Mouse (Mus musculus) brown adipose tissue, adult 24 weeks (tissue): ENCODE results near the gene Txlng. TPM values are rescaled to one million over a fixed set of nuclear protein-coding genes. Genes with fewer than 3 reads are reported as not detected.
A peak's percentile ranks its signal among the peaks of the same experiment; 100 is the strongest.
"Not testable (repeated sequence)": the region's sequence is repeated elsewhere in the genome, so short reads cannot be mapped to it uniquely, and the experiment has no call there.

Experiments used
- H3K27ac ChIP-seq: fragments of 200-500 bp; replicated peaks from 2 replicates; pipeline ENCODE4 v1.5.1; 2012; ENCODE audit warnings: low read depth, mild to moderate bottlenecking, low read length
- H3K4me1 ChIP-seq: fragments of 200-500 bp; 2 replicates; pipeline ENCODE4 v1.6.1; 2012; ENCODE audit warnings: low read length, mixed read lengths; ENCODE audit not compliant: control insufficient read depth, insufficient read depth, insufficient read length
- H3K4me3 ChIP-seq: fragments of 200-500 bp; 2 replicates; pipeline ENCODE4 v1.5.1; 2012; ENCODE audit warnings: low read depth, mild to moderate bottlenecking, low read length, moderate library complexity; ENCODE audit not compliant: insufficient read depth
- polyA plus RNA-seq: library from polyadenylated mRNA; stranded (reverse); fragments of >200 nt; gene quantifications from 2 replicates; pipeline ENCODE4 v1.2.4, GENCODE M21; 2012; ENCODE audit not compliant: missing spikeins, insufficient read depth, insufficient read length

The Txlng gene
- polyA plus RNA-seq, result 24.7 and 25.5 TPM in 2 replicates

DNA sequence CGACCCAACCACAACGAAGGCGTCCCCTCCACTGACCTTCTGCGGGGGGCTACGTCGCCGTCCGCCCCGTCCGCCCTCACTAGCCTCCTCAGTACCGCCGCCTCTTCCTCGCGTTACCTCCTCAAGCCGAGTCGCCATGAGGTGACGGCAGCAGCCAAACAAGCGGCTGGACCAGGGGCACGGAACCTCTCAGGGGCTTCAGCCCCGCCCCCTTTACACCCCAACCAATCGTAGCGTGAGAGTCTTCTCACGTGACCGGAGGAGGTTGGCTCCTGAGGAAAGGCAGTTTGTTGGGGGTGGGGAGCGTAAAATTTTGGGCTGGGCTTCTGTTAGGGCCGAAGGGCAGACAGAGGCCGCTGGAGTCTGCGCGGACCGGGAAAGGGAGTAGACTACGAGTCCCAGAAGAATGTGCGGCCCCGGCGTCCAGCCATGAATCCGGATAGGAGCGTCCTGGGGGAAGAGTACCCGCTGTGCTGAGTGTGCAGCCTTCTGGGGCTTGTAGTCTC is at the start of gene Txlng:
Gene Txlng (minus strand): TSS at position 252 of the 506 bp plus-strand sequence.
- H3K4me1 ChIP-seq, result no peaks in the 10 kb centered on the region
- peak within 1 kb of the TSS; percentile 81 for H3K4me3 ChIP-seq
- peak within 1 kb of the TSS; percentile 83 for H3K27ac ChIP-seq

GRCm38 (mm10) chrX:162878236-162878635 is 49.0 kb upstream of the Txlng start:
- H3K27ac ChIP-seq, result no peak overlapping the region
- H3K4me3 ChIP-seq, result no peak overlapping the region
- H3K4me1 ChIP-seq, result no peaks in the 10 kb centered on the region

DNA sequence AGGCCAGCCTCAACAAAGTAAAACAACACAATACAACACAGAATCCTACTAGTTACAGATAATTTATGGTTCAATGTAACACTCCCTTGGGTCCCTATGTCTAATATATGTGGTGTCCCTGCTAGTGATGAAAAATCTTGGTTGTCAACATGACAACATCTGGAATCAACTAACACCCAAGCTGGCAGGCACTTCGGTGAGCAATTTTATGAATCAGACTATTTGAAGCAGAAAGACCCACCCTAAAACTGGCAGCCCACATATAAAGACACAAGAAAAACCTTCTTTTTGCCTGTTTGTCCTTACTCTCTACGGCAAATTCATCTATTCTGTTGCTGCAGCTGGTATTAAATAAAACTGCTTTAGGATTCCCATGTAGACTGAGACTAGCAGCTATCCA is 44.5 kb upstream of the Txlng start:
- Histone ChIP-seq H3K4me3 (no peak overlapping the region), H3K27ac (no peak overlapping the region), H3K4me1 (peaks cover 3% of the 10 kb centered on the region; the same call in 1 of the 2 replicates)

DNA sequence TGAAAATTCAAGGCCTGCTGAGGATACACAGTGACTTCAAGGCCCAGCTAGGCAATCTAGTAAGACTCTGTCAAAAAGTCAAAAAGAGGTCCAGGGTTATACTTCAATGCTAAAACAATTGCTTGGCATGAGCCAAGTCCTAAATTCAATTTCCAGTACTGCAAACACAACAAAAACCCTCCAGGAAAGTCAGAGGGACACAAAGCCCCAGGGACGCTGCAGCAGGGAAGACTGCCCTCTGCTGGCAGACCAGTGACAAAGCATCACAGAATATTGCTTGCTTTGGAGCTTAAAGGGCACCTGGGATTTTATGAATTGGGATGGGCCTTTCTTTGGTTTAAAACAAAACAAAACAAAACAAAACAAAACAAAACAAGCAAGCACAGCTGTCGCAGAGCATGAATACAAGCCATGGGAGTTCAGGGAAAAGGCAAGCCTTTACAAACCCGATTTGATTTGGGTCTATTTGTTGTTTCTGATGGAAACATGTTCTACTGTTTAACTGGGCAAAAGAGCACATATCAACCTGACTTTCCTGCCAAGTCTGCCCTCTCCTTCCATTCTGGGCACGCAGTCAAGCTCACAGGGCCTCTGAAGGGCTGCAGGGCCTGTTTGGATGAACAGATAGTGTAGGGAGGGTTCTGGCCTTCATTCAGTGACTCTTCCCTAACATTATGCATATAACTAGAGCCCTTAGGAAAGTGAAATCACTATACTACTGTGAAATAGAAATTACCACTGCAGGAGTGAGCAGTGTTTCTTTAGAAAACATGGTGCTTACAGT is 42.7 kb upstream of the Txlng start:
- peaks cover 3% of the 10 kb centered on the region; the same call in 1 of the 2 replicates for H3K4me1 ChIP-seq
- peak overlapping the region; percentile 89 for H3K27ac ChIP-seq
- H3K4me3 ChIP-seq, result no peak overlapping the region

DNA sequence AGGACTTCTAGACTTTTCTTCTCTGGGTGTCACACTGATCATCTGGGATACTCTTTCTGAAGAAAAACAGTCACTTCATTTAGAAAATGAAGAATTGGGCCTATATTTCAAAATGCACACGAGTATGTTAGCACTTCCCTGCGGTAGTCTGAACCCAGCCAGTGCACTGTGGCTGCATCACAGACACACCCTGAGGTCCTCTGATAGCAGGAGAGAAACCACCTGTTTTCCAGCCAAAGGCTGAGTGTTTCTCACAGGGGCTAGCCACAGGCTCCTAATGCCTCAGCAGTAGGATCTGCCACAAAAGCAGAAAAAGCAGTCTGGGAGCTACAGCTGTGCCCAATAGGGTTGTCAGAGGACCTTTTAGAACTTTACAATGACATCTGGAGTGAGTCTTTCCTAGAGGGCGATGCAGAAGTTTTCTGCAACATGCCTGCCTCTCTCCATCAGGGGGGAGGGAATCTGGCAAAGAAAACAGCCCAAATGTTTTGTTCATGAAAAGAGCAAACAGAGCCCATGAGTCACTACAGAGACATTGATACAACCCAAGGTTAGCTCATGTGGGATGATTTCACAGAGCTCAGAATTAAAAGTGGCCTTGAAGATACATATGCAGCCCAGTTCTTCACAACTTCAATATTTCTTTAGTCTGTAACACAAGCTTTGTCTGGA is 39.2 kb upstream of the Txlng start:
- Histone ChIP-seq H3K4me1 (peaks cover 3% of the 10 kb centered on the region; the same call in 1 of the 2 replicates), H3K4me3 (no peak overlapping the region), H3K27ac (0 out of 2 replicates have a peak overlapping the region, but pooled peaks have one; percentile 17)

DNA sequence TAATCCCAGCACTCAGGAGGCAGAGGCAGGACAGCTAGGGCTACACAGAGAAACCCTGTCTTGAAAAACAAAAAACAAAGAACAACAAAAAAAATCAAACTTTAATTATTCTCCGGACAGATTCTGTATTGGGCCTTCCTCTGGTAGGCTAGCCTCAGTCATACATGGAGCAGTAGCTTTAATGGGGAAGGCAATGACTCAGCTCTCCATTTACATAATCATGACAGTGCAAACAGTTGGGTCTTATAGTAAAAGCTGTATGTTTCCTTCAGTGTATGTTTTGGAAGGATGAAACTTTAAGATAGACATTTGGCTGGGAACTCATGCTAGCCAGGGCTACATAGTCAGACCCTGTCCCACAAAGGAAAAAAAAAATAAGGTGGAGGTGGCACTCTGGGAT is 19.4 kb upstream of the Txlng start:
- Histone ChIP-seq H3K4me3 (no peak overlapping the region), H3K27ac (no peak overlapping the region), H3K4me1 (no peaks in the 10 kb centered on the region)

- no peaks in the 10 kb centered on the region for H3K4me1 ChIP-seq
- no peak overlapping the region for H3K27ac ChIP-seq
- no peak overlapping the region for H3K4me3 ChIP-seq
Observed at GRCm38 (mm10) chrX:162845531-162845930, 16.3 kb upstream of the Txlng start.

GRCm38 (mm10) chrX:162844447-162845100 is 15.3 kb upstream of the Txlng start:
- H3K27ac ChIP-seq, result no peak overlapping the region
- H3K4me3 ChIP-seq, result no peak overlapping the region
- H3K4me1 ChIP-seq, result no peaks in the 10 kb centered on the region

- Histone ChIP-seq H3K4me3 (no peak overlapping the region), H3K4me1 (no peaks in the 10 kb centered on the region), H3K27ac (peak overlapping the region; percentile 24)
Observed at GRCm38 (mm10) chrX:162832101-162832500, 2.8 kb upstream of the Txlng start.

GRCm38 (mm10) chrX:162831542-162831941 is 2.3 kb upstream of the Txlng start:
- Histone ChIP-seq H3K4me3 (no peak overlapping the region), H3K27ac (peak overlapping the region; percentile 37), H3K4me1 (no peaks in the 10 kb centered on the region)

DNA sequence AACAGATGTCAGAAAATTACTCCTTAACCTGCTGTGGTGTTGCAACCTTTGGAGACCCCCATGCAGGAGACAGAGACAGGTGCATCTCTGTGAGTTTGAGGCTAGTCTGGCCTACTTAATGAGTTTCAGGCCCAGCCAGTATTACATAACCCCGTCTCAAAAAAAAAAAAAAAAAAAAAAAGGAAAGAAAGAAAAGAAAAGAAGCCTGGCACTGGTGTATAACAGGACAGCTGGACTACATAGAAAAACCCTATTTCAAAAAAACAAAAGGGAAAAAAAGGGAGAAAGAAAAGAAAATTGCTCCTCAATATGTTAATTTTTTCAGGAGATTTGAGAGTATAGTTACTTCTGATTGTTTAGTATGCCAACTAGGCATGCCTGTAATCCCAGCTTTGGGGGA is 1.8 kb upstream of the Txlng start:
- H3K4me1 ChIP-seq, result no peaks in the 10 kb centered on the region
- peak overlapping the region; percentile 37 for H3K27ac ChIP-seq
- no peak overlapping the region for H3K4me3 ChIP-seq

GRCm38 (mm10) chrX:162830313-162830712 is 1.1 kb upstream of the Txlng start:
- H3K4me3 ChIP-seq, H3K4me1 ChIP-seq, H3K27ac ChIP-seq: not testable (repeated sequence)

DNA sequence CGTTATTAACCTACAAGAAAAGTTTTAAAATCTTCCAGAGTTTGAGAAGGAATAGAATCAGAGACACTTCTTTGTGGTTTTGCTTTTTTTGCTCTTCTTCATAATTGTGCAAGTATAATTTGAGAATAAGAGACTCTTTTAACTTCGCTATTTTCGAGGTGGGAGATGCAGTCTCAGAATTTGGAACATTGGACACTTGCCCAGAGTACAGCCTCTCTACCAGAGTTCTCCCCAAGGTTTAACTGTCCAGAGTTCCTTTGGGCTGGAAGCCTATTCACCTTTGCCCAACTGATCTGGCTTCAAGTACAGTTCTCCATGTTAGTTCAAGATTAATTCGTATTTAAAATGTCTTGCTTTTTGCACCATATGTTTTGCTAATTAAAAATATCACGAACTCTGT is 487 bp upstream of the Txlng start:
- no peaks in the 10 kb centered on the region for H3K4me1 ChIP-seq
- H3K27ac ChIP-seq, result 0 out of 2 replicates have a peak overlapping the region, but pooled peaks have one; percentile 8
- H3K4me3 ChIP-seq, result peak overlapping the region; percentile 31

- Histone ChIP-seq H3K27ac (peak overlapping the region; percentile 83), H3K4me3 (peak overlapping the region; percentile 81), H3K4me1 (no peaks in the 10 kb centered on the region)
Observed at GRCm38 (mm10) chrX:162828783-162829182, 471 bp downstream of the Txlng start.

GRCm38 (mm10) chrX:162828016-162828415 is 1.2 kb downstream of the Txlng start:
- no peaks in the 10 kb centered on the region for H3K4me1 ChIP-seq
- 0 out of 2 replicates have a peak overlapping the region, but pooled peaks have one; percentile 83 for H3K27ac ChIP-seq
- peak overlapping the region; percentile 81 for H3K4me3 ChIP-seq
